8 mouse cellular contexts compared by ENCODE assay signal in the genomic region with DNA sequence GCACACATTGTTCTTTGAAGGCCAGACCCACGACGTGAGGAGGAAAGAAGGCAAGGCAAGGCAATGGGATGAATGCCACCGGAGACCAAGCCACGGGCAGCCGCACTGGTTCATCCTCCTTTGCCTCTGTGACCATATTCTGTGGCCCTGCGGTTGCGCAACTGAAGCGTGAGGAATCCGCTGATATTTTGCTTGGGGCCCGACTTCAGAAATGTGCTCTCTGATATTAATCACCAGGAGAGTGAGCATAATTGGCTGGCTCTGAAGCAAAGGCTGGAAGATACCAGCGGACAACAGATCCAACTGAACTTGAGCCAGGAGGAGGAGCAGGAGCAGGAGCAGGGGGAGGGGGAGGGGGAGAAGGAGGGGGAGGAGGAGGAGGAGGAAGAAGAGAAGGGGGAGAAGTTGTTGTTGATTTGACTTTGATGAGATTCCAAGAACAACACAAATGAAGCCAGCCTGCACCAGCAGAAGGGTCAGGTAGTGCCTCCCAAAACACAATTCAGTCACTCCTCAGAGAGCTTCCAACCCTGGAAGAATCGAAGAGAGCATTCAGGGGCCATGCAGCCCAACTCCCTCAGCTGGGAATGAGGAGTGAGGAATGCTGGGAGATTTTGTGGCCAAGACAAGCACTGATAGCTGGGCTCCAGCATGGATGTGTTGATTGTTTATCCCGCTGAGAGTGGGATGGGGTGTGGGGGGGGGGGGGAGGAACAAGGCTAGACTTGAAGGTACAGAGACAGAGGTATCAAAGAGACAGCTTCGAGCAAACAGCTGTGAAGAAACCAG. TPM values are rescaled to one million over a fixed set of nuclear protein-coding genes. Genes with fewer than 3 reads are reported as not detected.
DNase-seq lines count a peak whose midpoint lies in the region; ATAC-seq and TF ChIP-seq lines count a peak whose summit lies in the region.

No protein-coding gene starts in this region.

- H3K9ac ChIP-seq in hindbrain, postnatal 0 days (replicated peaks; ENCODE audit: low read length), result no peak overlapping the region
- H3K9ac ChIP-seq in hindbrain, embryonic 13.5 days, result no peak overlapping the region

- H3K4me1 ChIP-seq in hindbrain, postnatal 0 days (ENCODE audit: insufficient read depth, low read length), result no peaks in the 10 kb centered on the region
- no peaks in the 10 kb centered on the region for H3K4me1 ChIP-seq in hindbrain, embryonic 13.5 days (replicated peaks)

- H3K4me3 ChIP-seq in hindbrain, postnatal 0 days (ENCODE audit: low read length), result no peak overlapping the region
- no peak overlapping the region for H3K4me3 ChIP-seq in hindbrain, embryonic 13.5 days

- H3K4me2 ChIP-seq in hindbrain, postnatal 0 days (ENCODE audit: low read depth, low read length), result no peak overlapping the region
- no peak overlapping the region for H3K4me2 ChIP-seq in hindbrain, embryonic 13.5 days

- 63% methylated on average over 14 of the region's 14 CpGs for WGBS in hindbrain, postnatal 0 days
- WGBS in hindbrain, embryonic 13.5 days, result 84% methylated on average over 14 of the region's 14 CpGs

- peak; percentile 27 for DNase-seq in hindbrain, postnatal 0 days (ENCODE audit: low spot score)
- peak; percentile 20 for DNase-seq in MEL-GATA-1-ER (ENCODE audit: extremely low read depth, low read depth)
- DNase-seq in cerebellum, postnatal 25 days, result peak; percentile 51 to 52
- DNase-seq in lung, adult 18-20 months, result peak; percentile 63 to 66
- DNase-seq in spleen, postnatal 14 days (ENCODE audit: low spot score in 2 of 2), result no peak
- no peak for DNase-seq in spleen, postnatal 36 days (ENCODE audit: low spot score in 2 of 2)

- no peaks in the 10 kb centered on the region for H3K36me3 ChIP-seq in hindbrain, postnatal 0 days (ENCODE audit: insufficient read depth, low read length)
- no peaks in the 10 kb centered on the region for H3K36me3 ChIP-seq in hindbrain, embryonic 13.5 days

- H3K9me3 ChIP-seq in hindbrain, postnatal 0 days (ENCODE audit: low read length), result no peaks in the 10 kb centered on the region
- no peaks in the 10 kb centered on the region for H3K9me3 ChIP-seq in hindbrain, embryonic 13.5 days

- no peak overlapping the region for H3K27ac ChIP-seq in hindbrain, postnatal 0 days
- no peak overlapping the region for H3K27ac ChIP-seq in hindbrain, embryonic 13.5 days

- no peak for TF ChIP-seq CTCF in hindbrain, postnatal 0 days (IDR thresholded peaks at IDR 0.05; ENCODE audit: low read depth)

- ATAC-seq in hindbrain, postnatal 0 days, result no peak
- no peak for ATAC-seq in hindbrain, embryonic 13.5 days (ENCODE audit: low FRiP score)
- ATAC-seq in megakaryocyte, adult 5-6 weeks (ENCODE audit: poor library complexity, severe bottlenecking), result no peak

- H3K27me3 ChIP-seq in hindbrain, postnatal 0 days (ENCODE audit: insufficient read depth, low read length), result no peaks in the 10 kb centered on the region
- H3K27me3 ChIP-seq in hindbrain, embryonic 13.5 days, result no peaks in the 10 kb centered on the region

RNA-seq across cellular contexts. Expression of gene Twsg1, which starts 6.2 kb away (rescaled TPM):
- total RNA-seq in hindbrain, postnatal 0 days (2014; rRNA removed), result 39.8 and 45.4 TPM in 2 replicates
- 45.4 and 45.7 TPM in 2 replicates for polyA plus RNA-seq in hindbrain, postnatal 0 days (2015; fragmentation: Nextera tagmentation; extraction: Ambion mirVana)
- polyA plus RNA-seq in hindbrain, embryonic 13.5 days (2015; fragmentation: Nextera tagmentation; extraction: Ambion mirVana), result 58.5 and 60.7 TPM in 2 replicates
- 6.5 and 7.3 TPM in 2 replicates for total RNA-seq in megakaryocyte, adult 5-6 weeks (2015)
- total RNA-seq in megakaryocyte, adult 5-6 weeks (2017), result 4.1 and 5.2 TPM in 2 replicates

Comparison
In these comparisons a context has a peak if more than half of its experiments do, and no peak if none do; other contexts are left out.
1. DNase-seq: peak in hindbrain, postnatal 0 days (single experiment), MEL-GATA-1-ER (single experiment), cerebellum, postnatal 25 days (2 of 2) and lung, adult 18-20 months (2 of 2); none in spleen, postnatal 14 days (0 of 2) and spleen, postnatal 36 days (0 of 2).